8 mouse cellular contexts compared by ENCODE assay signal in the genomic region with DNA sequence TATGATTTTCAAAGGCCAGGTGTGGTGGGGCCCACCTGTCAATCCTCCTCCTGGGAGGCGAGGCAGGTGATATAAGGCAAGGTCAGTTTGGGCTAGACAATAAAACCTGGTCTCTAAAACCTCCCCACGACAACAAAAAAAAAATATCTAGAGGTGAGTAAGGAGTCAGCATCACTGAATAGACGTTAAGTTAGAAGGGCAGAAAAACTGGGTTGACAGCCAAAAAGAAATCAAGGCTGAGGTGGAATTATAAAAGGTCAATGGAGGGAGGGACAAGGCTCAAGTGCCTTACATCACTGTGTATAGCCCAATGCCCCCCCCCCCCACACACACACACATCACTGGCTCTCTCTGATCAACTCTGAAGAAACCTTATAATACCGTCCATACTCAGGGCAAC. TPM values are rescaled to one million over a fixed set of nuclear protein-coding genes. Genes with fewer than 3 reads are reported as not detected.
DNase-seq lines count a peak whose midpoint lies in the region; ATAC-seq and TF ChIP-seq lines count a peak whose summit lies in the region.

No protein-coding gene starts in this region.

- TF ChIP-seq CTCF in small intestine, adult 2 months (IDR thresholded peaks at IDR 0.05; ENCODE audit: extremely low read depth, insufficient read length, insufficient replicate concordance, low read depth, low read length) = no peak

- H3K4me2 ChIP-seq in lung, embryonic 15.5 days = peak overlapping the region; percentile 67
- peak overlapping the region; percentile 64 for H3K4me2 ChIP-seq in limb, embryonic 11.5 days (ENCODE audit: low read depth, severe bottlenecking)

- H3K27me3 ChIP-seq in lung, embryonic 15.5 days = no peaks in the 10 kb centered on the region
- no peaks in the 10 kb centered on the region for H3K27me3 ChIP-seq in limb, embryonic 11.5 days (ENCODE audit: control insufficient read depth, insufficient read depth, low read length)
- H3K27me3 ChIP-seq in small intestine, adult 2 months (ENCODE audit: control insufficient read depth, insufficient read depth, low read length) = no peaks in the 10 kb centered on the region

- H3K27ac ChIP-seq in lung, embryonic 15.5 days = peak overlapping the region; percentile 95
- H3K27ac ChIP-seq in limb, embryonic 11.5 days (replicated peaks; ENCODE audit: low read depth, low read length) = no peak overlapping the region
- H3K27ac ChIP-seq in small intestine, adult 2 months (ENCODE audit: insufficient read depth, low read depth, low read length) = no peak overlapping the region

- ATAC-seq in lung, embryonic 15.5 days (ENCODE audit: borderline replicate concordance, extremely low read depth, low FRiP score, low TSS enrichment) = no peak
- ATAC-seq in limb, embryonic 11.5 days (ENCODE audit: insufficient number of reproducible peaks, low FRiP score, low TSS enrichment, low read depth) = no peak

- H3K36me3 ChIP-seq in lung, embryonic 15.5 days = peaks cover 30% of the 10 kb centered on the region
- H3K36me3 ChIP-seq in limb, embryonic 11.5 days (ENCODE audit: control insufficient read depth, insufficient read depth, low read length) = peaks cover 7% of the 10 kb centered on the region
- peaks cover 24% of the 10 kb centered on the region for H3K36me3 ChIP-seq in small intestine, adult 2 months (ENCODE audit: control insufficient read depth, insufficient read depth, low read length)

- peak overlapping the region; percentile 84 for H3K9ac ChIP-seq in lung, embryonic 15.5 days
- H3K9ac ChIP-seq in limb, embryonic 11.5 days (ENCODE audit: low read length) = peak overlapping the region; percentile 54

- peaks cover 17% of the 10 kb centered on the region for H3K4me1 ChIP-seq in lung, embryonic 15.5 days
- peaks cover 8% of the 10 kb centered on the region; the same call in 1 of the 2 replicates for H3K4me1 ChIP-seq in limb, embryonic 11.5 days (ENCODE audit: control insufficient read depth, insufficient read depth, low read length)
- H3K4me1 ChIP-seq in small intestine, adult 2 months (ENCODE audit: control insufficient read depth, insufficient read depth, insufficient read length, low read length) = peaks cover 15% of the 10 kb centered on the region

- 24% methylated on average over 4 of the region's 4 CpGs for WGBS in lung, embryonic 15.5 days
- 28% methylated on average over 4 of the region's 4 CpGs for WGBS in limb, embryonic 11.5 days
- 8% methylated on average over 4 of the region's 4 CpGs for WGBS in small intestine, adult 2 months

- H3K4me3 ChIP-seq in lung, embryonic 15.5 days = peak overlapping the region; percentile 90
- H3K4me3 ChIP-seq in limb, embryonic 11.5 days (ENCODE audit: low read depth, low read length) = peak overlapping the region; percentile 64
- H3K4me3 ChIP-seq in small intestine, adult 2 months (ENCODE audit: low read depth, low read length) = peak overlapping the region; percentile 86

- H3K9me3 ChIP-seq in lung, embryonic 15.5 days = no peaks in the 10 kb centered on the region
- no peaks in the 10 kb centered on the region for H3K9me3 ChIP-seq in limb, embryonic 11.5 days (ENCODE audit: control insufficient read depth, low read length)

- peak; percentile 50 to 82 for DNase-seq in adrenal gland, adult (ENCODE audit: inconsistent age in 2 of 2, low spot score in 1 of 2)
- no peak for DNase-seq in adrenal gland, postnatal 4 days (ENCODE audit: low spot score in 2 of 2)
- DNase-seq in lung, postnatal 4 days = no peak
- DNase-seq in limb, embryonic 11.5 days (ENCODE audit: low spot score) = no peak
- no peak for DNase-seq in frontal cortex, adult 2 months (ENCODE audit: extremely low spot score in 1 of 2, low spot score in 1 of 2)
- DNase-seq in thymus, postnatal 25 days = no peak

- TF ChIP-seq POLR2A in small intestine, adult 2 months (IDR thresholded peaks at IDR 0.05; ENCODE audit: low read depth, low read length) = no peak

RNA-seq across cellular contexts. Expression of a gene that starts 0.7 kb away (rescaled TPM):
- 100 to 1,000 TPM; 271 to 275 TPM for total RNA-seq in adrenal gland, postnatal 4 days (2021)
- 207 and 211 TPM in 2 replicates for polyA plus RNA-seq in lung, embryonic 15.5 days (2015; fragmentation: Nextera tagmentation; extraction: Ambion mirVana)
- polyA plus RNA-seq in limb, embryonic 11.5 days (2014; fragmentation: Nextera tagmentation; extraction: Ambion mirVana) = 263 and 266 TPM in 2 replicates
- 157 and 222 TPM in 2 replicates for polyA plus RNA-seq in small intestine, adult 2 months (2012; rRNA removed)
- polyA plus RNA-seq in frontal cortex, adult 2 months (2012; rRNA removed) = 198 and 213 TPM in 2 replicates

RNA-seq across cellular contexts. Expression of a gene that starts 28.4 kb away (rescaled TPM):
- 1 to 10 TPM; 4.9 to 5.2 TPM for total RNA-seq in adrenal gland, postnatal 4 days (2021)
- polyA plus RNA-seq in lung, embryonic 15.5 days (2015; fragmentation: Nextera tagmentation; extraction: Ambion mirVana) = 3.8 TPM in 2 replicates
- polyA plus RNA-seq in limb, embryonic 11.5 days (2014; fragmentation: Nextera tagmentation; extraction: Ambion mirVana) = 6.1 and 7.2 TPM in 2 replicates
- 0.90 and 1.7 TPM in 2 replicates for polyA plus RNA-seq in small intestine, adult 2 months (2012; rRNA removed)
- polyA plus RNA-seq in frontal cortex, adult 2 months (2012; rRNA removed) = 15.5 and 17.0 TPM in 2 replicates

RNA-seq across cellular contexts. Expression of a gene that starts 42.5 kb away (rescaled TPM):
- 100 to 1,000 TPM; 214 to 215 TPM for total RNA-seq in adrenal gland, postnatal 4 days (2021)
- polyA plus RNA-seq in lung, embryonic 15.5 days (2015; fragmentation: Nextera tagmentation; extraction: Ambion mirVana) = 178 and 187 TPM in 2 replicates
- polyA plus RNA-seq in limb, embryonic 11.5 days (2014; fragmentation: Nextera tagmentation; extraction: Ambion mirVana) = 249 and 259 TPM in 2 replicates
- polyA plus RNA-seq in small intestine, adult 2 months (2012; rRNA removed) = 50.1 and 89.4 TPM in 2 replicates
- polyA plus RNA-seq in frontal cortex, adult 2 months (2012; rRNA removed) = 111 and 113 TPM in 2 replicates

Comparison
In these comparisons a context has a peak if more than half of its experiments do, and no peak if none do; other contexts are left out.
1. DNase-seq: peak in adrenal gland, adult (2 of 2); none in adrenal gland, postnatal 4 days (0 of 2), lung, postnatal 4 days (0 of 2), limb, embryonic 11.5 days (single experiment), frontal cortex, adult 2 months (0 of 2) and thymus, postnatal 25 days (single experiment).
2. Peak in every context shown above with its lines, with median percentiles within 50 percentile points of each other: H3K4me3 ChIP-seq.